Mouse (Mus musculus) Patski (cell line): ENCODE results near the gene Lsm12. TPM values are rescaled to one million over a fixed set of nuclear protein-coding genes. Genes with fewer than 3 reads are reported as not detected.

Experiments
- ATAC-seq: fragments of 100-300 bp; one replicate; pipeline ENCODE4 v1.8.0; 2021
- CTCF ChIA-PET: fragments of 350-600 bp; sonication (Branson Sonifier 250); formaldehyde crosslinking; loops from one replicate; lab custom pipeline; 2022; ENCODE audit warnings: inconsistent platforms; lab: Charles Lee
- POLR2A ChIA-PET: fragments of 350-600 bp; sonication (Branson Sonifier 250); formaldehyde crosslinking; loops from one replicate; lab custom pipeline; 2022; ENCODE audit warnings: antibody characterized with exemption, inconsistent platforms; lab: Charles Lee
- DNase-seq: peaks from one replicate; pipeline ENCODE4 v3.0.0-alpha.2; 2011; ENCODE audit warnings: low read depth, low spot score
- H3K27me3 ChIP-seq: fragments of 371-371 bp; one replicate; pipeline ENCODE4 v1.5.1; 2021
- CTCF ChIP-seq: fragments of 100-300 bp; IDR thresholded peaks from one replicate; pipeline ENCODE4 v1.5.1; 2021
- in situ Hi-C: fragments of 300-500 bp; cut with MboI; formaldehyde crosslinking; loops from 3 replicates; pipeline ENCODE4 v1.11.1; 2018; ENCODE audit warnings: low pct_unique_long_range_greater_than_20kb, mixed read lengths
- polyA plus RNA-seq: library from polyadenylated mRNA; unstranded; gene quantifications from one replicate; pipeline ENCODE4 v1.2.3, GENCODE M21; 2021

Lsm12 gene
- polyA plus RNA-seq, 1 experiment from 2014 or later, result 45.0 TPM

DNA sequence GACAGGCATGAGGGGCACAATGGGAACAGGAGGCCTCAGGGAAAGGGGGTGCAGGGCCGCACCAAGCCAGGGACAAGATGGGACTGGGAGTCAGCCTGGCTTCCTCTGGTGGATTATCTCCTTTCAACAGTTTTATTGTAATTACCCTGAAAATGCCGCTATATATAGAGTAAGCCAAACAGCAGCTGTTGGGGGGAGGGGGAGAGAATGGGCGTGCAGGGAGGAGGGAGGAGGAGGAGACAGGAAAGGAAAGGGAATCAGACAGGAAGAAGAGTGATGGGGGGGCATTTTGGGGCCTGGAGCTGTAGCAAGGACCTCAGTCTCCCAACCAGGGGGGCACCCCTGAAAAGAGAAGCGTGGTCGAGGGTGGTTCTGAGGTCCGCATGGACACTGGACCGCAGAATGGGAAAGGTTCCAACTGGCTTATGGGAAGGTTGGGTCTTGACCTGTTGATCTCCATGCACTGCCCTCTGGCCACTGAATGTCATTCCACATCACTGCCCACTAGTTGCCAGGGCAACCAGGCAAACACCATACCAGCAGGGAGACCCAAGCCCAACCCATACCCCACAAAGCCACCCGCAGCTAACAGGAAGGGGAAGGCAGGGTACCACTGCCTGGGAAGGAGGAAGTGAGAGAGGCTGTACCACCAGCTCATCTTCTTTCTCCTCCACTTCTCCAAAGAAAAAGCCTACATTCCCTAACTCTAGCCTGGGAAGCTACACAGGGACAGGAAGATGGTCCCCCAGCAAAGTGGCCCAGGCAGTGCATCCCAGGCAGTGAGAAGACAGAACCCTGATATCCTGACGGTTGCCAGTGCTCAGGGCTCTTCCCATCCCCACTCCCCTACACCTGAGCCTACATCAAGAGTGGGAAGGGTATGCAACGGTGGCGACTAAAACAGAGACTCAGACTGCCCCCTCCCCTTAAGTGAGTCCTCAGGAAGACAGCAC is 23.0 kb upstream of the Lsm12 start:
- POLR2A ChIA-PET, result interaction anchor here (0.9 kb wide), 1 partner anchor 22 kb away, joined by 4 read pairs; the partner anchor contains the start of gene Hdac5

GRCm38 (mm10) chr11:102206481-102206880 is 21.4 kb upstream of the Lsm12 start:
- CTCF ChIA-PET, result interaction anchor here (1.6 kb wide), 1 partner anchor 16 kb away, joined by 4 read pairs; no protein-coding TSS in a partner anchor
- no peak for TF ChIP-seq CTCF
- ATAC-seq, result no peak
- no peaks in the 10 kb centered on the region for H3K27me3 ChIP-seq
- POLR2A ChIA-PET, result interaction anchor here (0.5 to 0.9 kb wide), 2 partner anchors 10 to 77 kb away, joined by 3 read pairs; no protein-coding TSS in a partner anchor
- in situ Hi-C loops, result no loop called here
- DNase-seq, result no peak

More for the DNA sequence above, 23.0 kb upstream of the Lsm12 start:
- no peak for TF ChIP-seq CTCF
- ATAC-seq, result no peak
- CTCF ChIA-PET, result no interaction called here
- in situ Hi-C loops, result no loop called here
- H3K27me3 ChIP-seq, result no peaks in the 10 kb centered on the region
- no peak for DNase-seq

DNA sequence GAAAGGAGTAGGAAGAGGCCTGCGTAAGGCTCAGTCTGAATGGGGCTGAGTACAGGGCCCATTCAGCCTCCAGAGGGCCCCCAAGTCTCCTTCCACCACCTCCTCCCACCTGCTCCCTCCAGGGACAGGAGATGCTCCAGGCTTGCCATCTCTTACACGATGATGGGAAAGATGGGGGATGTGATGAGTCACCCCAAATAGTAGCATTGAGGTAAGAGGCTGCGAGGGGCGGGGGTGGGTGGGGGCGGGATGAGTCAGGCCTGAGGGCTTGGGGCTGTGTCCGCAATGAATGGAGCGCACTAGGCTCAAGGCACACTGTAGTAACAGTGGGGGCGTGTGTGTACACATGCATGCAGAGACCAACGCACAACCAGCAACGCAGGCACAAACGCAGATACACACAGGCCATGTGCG is 16.3 kb upstream of the Lsm12 start:
- POLR2A ChIA-PET, result no interaction called here

GRCm38 (mm10) chr11:102199856-102200255 is 14.8 kb upstream of the Lsm12 start:
- DNase-seq (no peak), ATAC-seq (no peak)
- POLR2A ChIA-PET, result no interaction called here
- H3K27me3 ChIP-seq, result no peaks in the 10 kb centered on the region
- CTCF ChIA-PET, result no interaction called here
- no peak for TF ChIP-seq CTCF
- in situ Hi-C loops, result no loop called here

More for the DNA sequence above, 16.3 kb upstream of the Lsm12 start:
- DNase-seq, result no peak
- no peak for TF ChIP-seq CTCF
- peak; percentile 70 for ATAC-seq
- H3K27me3 ChIP-seq, result no peaks in the 10 kb centered on the region
- CTCF ChIA-PET, result no interaction called here
- in situ Hi-C loops, result no loop called here

- ATAC-seq (no peak), DNase-seq (no peak)
- no peak for TF ChIP-seq CTCF
- H3K27me3 ChIP-seq, result no peaks in the 10 kb centered on the region
- in situ Hi-C loops, result no loop called here
- ChIA-PET POLR2A (no interaction called here), CTCF (interaction anchor here (1.2 kb wide), 1 partner anchor 12 kb away, joined by 3 read pairs; no protein-coding TSS in a partner anchor)
Measured at GRCm38 (mm10) chr11:102198245-102198644, 13.1 kb upstream of the Lsm12 start.

DNA sequence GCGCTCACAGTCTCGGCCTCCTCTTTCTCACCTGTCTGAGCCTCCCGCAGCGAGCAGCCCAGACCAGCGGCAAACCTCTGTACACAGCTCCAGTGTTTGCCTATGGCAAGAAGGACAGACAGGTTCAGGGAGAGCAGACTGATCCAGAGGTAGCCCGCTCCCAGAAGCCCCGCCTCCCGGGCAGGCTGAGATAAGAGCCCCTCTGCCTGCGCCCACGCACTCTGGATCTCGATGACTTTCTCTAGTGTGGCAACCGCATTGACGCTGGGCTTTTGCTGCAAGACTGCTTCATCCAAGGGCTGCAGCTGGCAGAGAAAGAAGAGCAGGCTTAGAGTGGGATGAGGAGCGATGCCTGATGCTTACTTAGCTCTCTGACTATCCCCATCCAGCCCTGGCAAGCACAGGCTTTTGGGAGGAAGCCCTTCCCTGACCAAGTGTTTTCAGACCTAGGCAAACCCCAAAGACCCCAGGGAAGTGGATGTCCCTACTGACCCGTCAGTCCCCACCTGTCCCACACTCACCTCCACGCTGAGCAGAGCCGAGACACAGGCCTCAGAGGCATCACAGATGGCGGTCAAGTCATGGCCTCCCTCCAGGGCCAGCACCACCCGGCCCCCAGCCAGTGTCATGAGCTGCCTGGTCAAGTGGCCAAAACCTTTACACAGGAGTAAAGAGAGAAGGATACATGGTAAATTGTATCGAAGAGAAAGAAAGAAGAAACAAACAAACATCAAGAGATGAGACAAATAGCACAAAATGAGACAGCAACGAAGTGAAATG is 11.1 kb upstream of the Lsm12 start:
- CTCF ChIA-PET, result interaction anchor here (0.9 kb wide), 1 partner anchor 17 kb away, joined by 4 read pairs; no protein-coding TSS in a partner anchor
- DNase-seq, result no peak
- H3K27me3 ChIP-seq, result no peaks in the 10 kb centered on the region
- no peak for TF ChIP-seq CTCF
- no peak for ATAC-seq
- POLR2A ChIA-PET, result interaction anchor here (1.4 kb wide), 1 partner anchor 21 kb away, joined by 4 read pairs; no protein-coding TSS in a partner anchor
- in situ Hi-C loops, result no loop called here

DNA sequence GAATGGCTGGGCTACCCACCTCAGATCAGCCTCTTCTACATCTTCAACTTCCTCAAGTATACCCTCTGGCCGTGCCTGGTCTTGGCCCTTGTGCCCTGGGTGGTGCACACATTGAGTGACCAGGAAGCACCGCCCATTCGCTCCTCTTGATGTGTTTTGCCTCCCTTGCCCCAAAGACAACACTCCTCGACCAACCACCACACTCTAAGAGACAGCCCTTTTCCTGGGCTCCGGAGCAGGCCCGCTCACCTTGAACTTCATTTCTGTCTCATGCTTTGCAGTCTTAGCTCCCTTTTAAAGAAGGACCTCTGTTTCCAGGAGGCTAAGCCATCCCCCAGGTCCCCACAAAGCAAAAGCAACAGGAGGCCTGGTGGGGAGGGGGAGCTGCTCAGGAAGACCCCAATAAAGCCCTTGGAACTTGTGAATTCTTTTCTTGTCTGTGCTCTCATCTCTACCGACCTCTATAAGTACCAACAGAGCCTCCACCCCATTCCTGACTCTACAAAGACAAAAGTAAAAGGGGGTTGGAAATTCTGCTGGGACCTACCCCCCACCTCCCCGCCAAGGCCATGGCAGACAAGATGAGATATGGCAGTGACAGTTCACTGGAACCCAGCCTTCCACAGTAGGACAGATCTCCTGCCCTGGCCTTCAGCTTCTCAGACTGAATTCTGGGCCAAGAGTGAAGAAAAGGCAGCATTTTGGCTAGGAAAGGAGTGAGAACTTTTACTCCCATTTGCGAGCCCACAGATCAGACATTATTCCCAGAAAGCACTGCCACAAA is 8.8 kb upstream of the Lsm12 start:
- POLR2A ChIA-PET, result no interaction called here
- ATAC-seq, result no peak

DNA sequence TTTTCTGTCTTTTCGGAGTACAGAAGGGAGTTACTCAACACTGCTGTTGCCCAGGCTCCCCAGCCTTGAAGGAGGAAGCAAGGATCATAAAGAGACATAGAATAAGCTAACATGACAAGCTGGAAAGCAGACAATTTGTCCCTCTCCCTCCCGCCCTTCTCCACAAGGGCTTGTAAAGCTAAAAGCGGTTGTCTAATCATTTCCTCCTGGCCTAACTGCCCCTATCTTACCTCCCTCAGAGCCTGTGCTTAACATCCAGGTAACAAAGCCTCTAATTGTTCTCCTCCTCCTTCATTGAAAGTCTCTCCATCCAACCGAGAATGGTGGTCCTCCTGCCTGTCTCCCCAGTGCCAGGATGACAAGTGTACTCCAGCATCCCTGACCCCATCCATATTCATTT is 5.8 kb upstream of the Lsm12 start:
- in situ Hi-C loops, result loop anchor here (5.0 kb wide), 2 partner anchors 36 to 86 kb away; no protein-coding TSS in a partner anchor
- DNase-seq (no peak), ATAC-seq (no peak)
- H3K27me3 ChIP-seq, result no peaks in the 10 kb centered on the region
- POLR2A ChIA-PET, result interaction anchor here (0.6 to 0.9 kb wide), 3 partner anchors 12 to 27 kb away, joined by 3 to 4 read pairs (median 3); no protein-coding TSS in a partner anchor
- TF ChIP-seq CTCF, result no peak
- CTCF ChIA-PET, result interaction anchor here (0.7 kb wide), 1 partner anchor 33 kb away, joined by 3 read pairs; no protein-coding TSS in a partner anchor

More for the DNA sequence above, 8.8 kb upstream of the Lsm12 start:
- DNase-seq, result no peak
- TF ChIP-seq CTCF, result no peak
- in situ Hi-C loops, result loop anchor here (5.0 kb wide), 2 partner anchors 33 to 83 kb away; no protein-coding TSS in a partner anchor
- H3K27me3 ChIP-seq, result no peaks in the 10 kb centered on the region
- CTCF ChIA-PET, result no interaction called here
